Mouse (Mus musculus): ENCODE results near the gene Lce1i. TPM values are rescaled to one million over a fixed set of nuclear protein-coding genes. Genes with fewer than 3 reads are reported as not detected.
"Not testable (repeated sequence)": the region's sequence is repeated elsewhere in the genome, so short reads cannot be mapped to it uniquely, and the experiment has no call there.

The Lce1i gene
- polyA plus RNA-seq (2015; fragmentation: Nextera tagmentation; extraction: Ambion mirVana): not detected in 2 replicates

DNA sequence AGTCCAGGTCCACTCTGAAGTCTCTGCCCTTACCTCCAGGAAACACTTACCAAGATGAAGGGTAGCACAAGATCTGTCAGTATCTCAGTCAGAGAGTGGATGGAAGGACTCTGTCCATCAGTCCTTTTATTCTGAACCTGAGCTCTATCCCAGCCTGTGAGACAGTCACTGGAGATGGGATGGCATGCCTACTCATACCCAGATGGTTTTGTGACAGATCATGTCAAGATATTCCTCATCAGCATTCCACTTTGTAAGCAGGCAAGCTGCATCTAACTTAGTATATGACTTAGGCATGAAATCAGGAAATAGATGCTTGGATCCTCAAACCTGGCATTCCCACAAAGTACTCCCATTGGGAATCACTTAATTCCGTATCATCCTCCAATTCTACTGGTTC is at the start of gene Lce1i:
Lce1i (minus strand) TSS at position 101 of the 400 bp plus-strand sequence.
- no peak within 1 kb of the TSS for H3K27ac ChIP-seq
- WGBS: 80% methylated on average over 1 of the region's 1 CpGs
- no peaks in the 10 kb centered on the region for H3K9me3 ChIP-seq (replicated peaks; ENCODE audit: low read length)
- no peak within 1 kb of the TSS for H3K4me3 ChIP-seq (replicated peaks; ENCODE audit: low read depth, low read length)
- H3K27me3 ChIP-seq (ENCODE audit: insufficient read depth, low read length): no peaks in the 10 kb centered on the region
- ATAC-seq (replicated peaks; ENCODE audit: low FRiP score, low read depth): no peak
- TF ChIP-seq CTCF (IDR thresholded peaks at IDR 0.05; ENCODE audit: low read depth): no peak
- no peak for DNase-seq (ENCODE audit: low spot score)
- H3K4me1 ChIP-seq (replicated peaks; ENCODE audit: insufficient read depth, low read length): no peaks in the 10 kb centered on the region
- no peaks in the 10 kb centered on the region for H3K36me3 ChIP-seq (ENCODE audit: insufficient read depth, low read length)
- H3K4me2 ChIP-seq (ENCODE audit: low read length): no peak within 1 kb of the TSS
- H3K9ac ChIP-seq (ENCODE audit: low read depth, low read length): no peak within 1 kb of the TSS

DNA sequence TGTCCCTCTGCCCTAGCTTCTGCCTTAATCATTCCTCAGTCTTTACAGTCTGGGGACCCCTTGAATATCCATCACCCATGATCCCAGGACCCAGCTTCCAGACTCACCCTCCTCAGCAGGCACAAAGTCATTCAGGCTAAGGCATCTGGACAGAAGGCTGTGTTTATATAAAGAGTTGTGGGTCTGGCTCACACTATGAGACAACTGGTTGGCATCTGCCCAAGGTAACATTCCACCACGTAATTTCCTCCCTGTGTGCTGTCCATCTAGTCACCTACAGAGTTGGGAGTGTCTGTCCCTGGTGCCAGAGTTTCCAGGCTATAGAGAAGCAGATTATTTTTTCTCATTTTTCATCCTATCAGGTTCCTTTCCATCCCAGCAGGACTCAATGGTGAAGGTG is 48.4 kb upstream of the Lce1i start, which contains the start of gene Kprp:
Kprp (minus strand) TSS at position 140 of the 400 bp plus-strand sequence.
- Histone ChIP-seq H3K4me2 (ENCODE audit: low read length) (no peak within 1 kb of the TSS), H3K4me3 (replicated peaks; ENCODE audit: low read depth, low read length) (no peak within 1 kb of the TSS), H3K9me3 (replicated peaks; ENCODE audit: low read length) (no peaks in the 10 kb centered on the region), H3K36me3 (ENCODE audit: insufficient read depth, low read length) (no peaks in the 10 kb centered on the region), H3K27ac (no peak within 1 kb of the TSS), H3K4me1 (replicated peaks; ENCODE audit: insufficient read depth, low read length) (no peaks in the 10 kb centered on the region), H3K27me3 (ENCODE audit: insufficient read depth, low read length) (no peaks in the 10 kb centered on the region), H3K9ac (ENCODE audit: low read depth, low read length) (no peak within 1 kb of the TSS)
- TF ChIP-seq CTCF (IDR thresholded peaks at IDR 0.05; ENCODE audit: low read depth): no peak
- no peak for DNase-seq (ENCODE audit: low spot score)
- no peak for ATAC-seq (replicated peaks; ENCODE audit: low FRiP score, low read depth)
- WGBS: 21% methylated on average over 1 of the region's 1 CpGs

DNA sequence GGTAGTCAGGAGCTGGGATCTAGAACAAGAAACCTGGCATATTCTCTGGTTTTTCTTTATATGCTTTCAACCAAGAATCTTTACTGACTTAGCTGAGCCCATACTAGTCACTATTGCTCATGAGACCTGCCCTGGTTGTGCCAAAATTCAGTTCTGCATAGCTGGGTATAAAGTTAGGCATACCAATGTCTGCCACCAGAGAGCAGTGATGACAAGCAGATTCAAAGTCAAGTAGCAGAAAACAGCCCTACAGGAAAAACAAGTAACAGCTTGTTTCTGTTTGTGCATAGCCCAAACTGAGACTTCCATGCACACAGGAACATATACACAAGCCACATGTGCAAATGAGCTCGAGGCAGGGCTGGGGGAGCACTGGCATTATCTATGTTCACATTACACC is 47.1 kb upstream of the Lce1i start:
- no peaks in the 10 kb centered on the region for H3K9me3 ChIP-seq (replicated peaks; ENCODE audit: low read length)
- no peaks in the 10 kb centered on the region for H3K36me3 ChIP-seq (ENCODE audit: insufficient read depth, low read length)
- no peak for DNase-seq (ENCODE audit: low spot score)
- ATAC-seq (replicated peaks; ENCODE audit: low FRiP score, low read depth): no peak
- no peak overlapping the region for H3K27ac ChIP-seq
- H3K4me1 ChIP-seq (replicated peaks; ENCODE audit: insufficient read depth, low read length): no peaks in the 10 kb centered on the region
- H3K9ac ChIP-seq (ENCODE audit: low read depth, low read length): no peak overlapping the region
- H3K4me2 ChIP-seq (ENCODE audit: low read length): no peak overlapping the region
- no peak overlapping the region for H3K4me3 ChIP-seq (replicated peaks; ENCODE audit: low read depth, low read length)
- 12% methylated on average over 1 of the region's 1 CpGs for WGBS
- no peaks in the 10 kb centered on the region for H3K27me3 ChIP-seq (ENCODE audit: insufficient read depth, low read length)
- TF ChIP-seq CTCF (IDR thresholded peaks at IDR 0.05; ENCODE audit: low read depth): peak; percentile 50; the same call in 1 of the 2 replicates

DNA sequence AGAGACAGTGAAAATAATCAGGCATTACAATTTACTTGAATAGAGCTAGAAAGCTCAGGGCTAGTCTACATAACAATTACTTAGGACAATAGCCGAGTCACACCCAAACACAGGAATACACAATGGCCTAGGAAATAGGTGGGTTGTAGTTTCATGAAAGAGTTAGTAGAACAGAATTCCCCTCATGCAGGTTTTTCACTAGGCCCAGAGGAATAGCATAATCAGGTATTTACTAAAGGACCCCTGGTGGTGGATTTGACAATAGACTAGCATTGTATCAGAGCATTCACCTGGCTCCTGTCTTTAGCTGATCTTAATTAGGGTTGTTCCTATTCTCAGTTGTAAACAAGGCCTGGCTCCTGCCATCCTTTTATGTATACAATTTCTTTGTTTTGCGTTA is 37.3 kb upstream of the Lce1i start:
- H3K9me3 ChIP-seq (replicated peaks; ENCODE audit: low read length); H3K27ac ChIP-seq; ATAC-seq (replicated peaks; ENCODE audit: low FRiP score, low read depth); H3K9ac ChIP-seq (ENCODE audit: low read depth, low read length); H3K27me3 ChIP-seq (ENCODE audit: insufficient read depth, low read length); H3K4me1 ChIP-seq (replicated peaks; ENCODE audit: insufficient read depth, low read length); H3K36me3 ChIP-seq (ENCODE audit: insufficient read depth, low read length); H3K4me2 ChIP-seq (ENCODE audit: low read length); H3K4me3 ChIP-seq (replicated peaks; ENCODE audit: low read depth, low read length); DNase-seq (ENCODE audit: low spot score): not testable (repeated sequence)
- WGBS: 95% methylated on average over 2 of the region's 2 CpGs

- Histone ChIP-seq H3K4me1 (replicated peaks; ENCODE audit: insufficient read depth, low read length) (no peaks in the 10 kb centered on the region), H3K27ac (no peak overlapping the region), H3K4me2 (ENCODE audit: low read length) (no peak overlapping the region), H3K9ac (ENCODE audit: low read depth, low read length) (no peak overlapping the region), H3K9me3 (replicated peaks; ENCODE audit: low read length) (no peaks in the 10 kb centered on the region), H3K27me3 (ENCODE audit: insufficient read depth, low read length) (no peaks in the 10 kb centered on the region), H3K4me3 (replicated peaks; ENCODE audit: low read depth, low read length) (no peak overlapping the region), H3K36me3 (ENCODE audit: insufficient read depth, low read length) (no peaks in the 10 kb centered on the region)
- ATAC-seq (replicated peaks; ENCODE audit: low FRiP score, low read depth): no peak
- no peak for DNase-seq (ENCODE audit: low spot score)
- 92% methylated on average over 3 of the region's 3 CpGs for WGBS
- TF ChIP-seq CTCF (IDR thresholded peaks at IDR 0.05; ENCODE audit: low read depth): no peak
Observed at GRCm38 (mm10) chr3:92815581-92815980, 36.9 kb upstream of the Lce1i start.

DNA sequence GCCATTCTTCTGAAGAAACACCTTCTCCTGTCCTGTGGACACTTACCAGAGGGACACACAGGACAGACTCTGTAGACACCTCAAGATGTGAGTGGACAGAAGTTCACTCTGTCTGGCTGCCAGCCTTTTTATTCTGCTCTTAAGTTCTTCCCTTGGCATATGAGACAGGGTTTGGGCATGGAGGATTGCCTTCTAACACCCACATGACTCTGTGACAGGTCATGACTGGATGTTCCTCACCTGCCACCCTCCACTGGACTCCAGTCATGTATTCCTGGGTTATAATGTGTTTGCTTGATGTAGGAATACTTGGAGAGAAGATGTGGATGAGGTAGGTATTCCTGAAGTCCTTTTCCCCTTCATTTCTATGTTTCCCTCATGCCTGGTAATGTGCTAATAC is 29.1 kb upstream of the Lce1i start, which contains the start of gene Lce1k:
Lce1k (minus strand) TSS at position 101 of the 400 bp plus-strand sequence.
- Histone ChIP-seq H3K9ac (ENCODE audit: low read depth, low read length) (no peak within 1 kb of the TSS), H3K36me3 (ENCODE audit: insufficient read depth, low read length) (no peaks in the 10 kb centered on the region), H3K4me1 (replicated peaks; ENCODE audit: insufficient read depth, low read length) (no peaks in the 10 kb centered on the region), H3K27me3 (ENCODE audit: insufficient read depth, low read length) (no peaks in the 10 kb centered on the region), H3K4me2 (ENCODE audit: low read length) (no peak within 1 kb of the TSS), H3K4me3 (replicated peaks; ENCODE audit: low read depth, low read length) (no peak within 1 kb of the TSS), H3K27ac (no peak within 1 kb of the TSS), H3K9me3 (replicated peaks; ENCODE audit: low read length) (no peaks in the 10 kb centered on the region)
- DNase-seq (ENCODE audit: low spot score) (no peak), ATAC-seq (replicated peaks; ENCODE audit: low FRiP score, low read depth) (no peak)
- TF ChIP-seq CTCF (IDR thresholded peaks at IDR 0.05; ENCODE audit: low read depth): no peak

DNA sequence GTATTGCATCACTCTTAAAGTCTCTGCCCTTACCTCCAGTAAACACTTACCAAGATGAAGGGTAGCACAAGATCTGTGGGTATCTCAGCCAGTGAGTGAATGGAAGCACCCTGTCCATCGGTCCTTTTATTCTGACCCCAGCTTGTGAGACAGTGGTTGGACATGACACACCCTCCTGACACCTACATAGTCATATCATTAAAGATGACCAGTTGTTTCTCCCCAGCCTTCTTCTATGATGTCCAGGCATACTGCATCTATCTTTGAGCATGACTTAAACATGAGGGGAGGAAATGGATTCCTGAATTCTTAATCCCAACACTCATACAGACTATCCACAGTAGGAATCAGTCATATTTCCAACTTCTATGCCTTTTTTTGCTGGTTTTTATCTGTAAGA is 11.7 kb upstream of the Lce1i start, which contains the start of gene Lce1j:
Lce1j (minus strand) TSS at position 101 of the 400 bp plus-strand sequence.
- Histone ChIP-seq H3K27ac (no peak within 1 kb of the TSS), H3K9me3 (replicated peaks; ENCODE audit: low read length) (no peaks in the 10 kb centered on the region), H3K4me2 (ENCODE audit: low read length) (no peak within 1 kb of the TSS), H3K9ac (ENCODE audit: low read depth, low read length) (no peak within 1 kb of the TSS), H3K4me1 (replicated peaks; ENCODE audit: insufficient read depth, low read length) (no peaks in the 10 kb centered on the region), H3K27me3 (ENCODE audit: insufficient read depth, low read length) (no peaks in the 10 kb centered on the region), H3K4me3 (replicated peaks; ENCODE audit: low read depth, low read length) (no peak within 1 kb of the TSS), H3K36me3 (ENCODE audit: insufficient read depth, low read length) (no peaks in the 10 kb centered on the region)
- 93% methylated on average over 1 of the region's 1 CpGs for WGBS
- no peak for ATAC-seq (replicated peaks; ENCODE audit: low FRiP score, low read depth)
- TF ChIP-seq CTCF (IDR thresholded peaks at IDR 0.05; ENCODE audit: low read depth): no peak
- DNase-seq (ENCODE audit: low spot score): no peak

Data from kidney, postnatal 0 days (tissue).